Mouse (Mus musculus) forebrain, embryonic 14.5 days (tissue): ENCODE measurements at regions not wholly inside any gene's neighbourhood (a gene's known extent, or its start where the extent isn't known, plus 50 kb on each side); places are given as distances from the start of the nearest gene placed in this dataset.
"Not testable (repeated sequence)": the region's sequence is repeated elsewhere in the genome, so short reads cannot be mapped to it uniquely, and the experiment has no call there.

Experiments
- ATAC-seq: fragments of 200-750 bp; cut with Nextera tagmentation; 2 replicates; pipeline ENCODE4 v1.8.0; 2017; ENCODE audit warnings: mild to moderate bottlenecking, moderate library complexity
- DNase-seq: peaks from one replicate; pipeline ENCODE4 v3.0.0-alpha.2; 2015; ENCODE audit warnings: low spot score
- H3K27ac ChIP-seq: fragments of 300-500 bp; sonication (generic); 2 replicates; pipeline ENCODE4 v1.5.1; 2014; ENCODE audit warnings: low read depth, mild to moderate bottlenecking, control low read depth, low read length, moderate library complexity
- H3K27me3 ChIP-seq: fragments of 300-500 bp; sonication (generic); replicated peaks from 2 replicates; pipeline ENCODE4 v1.6.1; 2014; ENCODE audit warnings: low read length, control low read depth, mixed read lengths; ENCODE audit not compliant: control insufficient read depth, insufficient read depth
- H3K36me3 ChIP-seq: fragments of 300-500 bp; sonication (generic); 2 replicates; pipeline ENCODE4 v1.6.1; 2014; ENCODE audit warnings: low read length, control low read depth; ENCODE audit not compliant: control insufficient read depth, insufficient read depth
- H3K4me1 ChIP-seq: fragments of 300-500 bp; sonication (generic); 2 replicates; pipeline ENCODE4 v1.6.1; 2014; ENCODE audit warnings: antibody characterized with exemption, low read length, control low read depth; ENCODE audit not compliant: control insufficient read depth, insufficient read depth
- H3K4me2 ChIP-seq: fragments of 300-500 bp; sonication (generic); 2 replicates; pipeline ENCODE4 v1.6.1; 2014; ENCODE audit warnings: mild to moderate bottlenecking, control low read depth, low read length
- H3K4me3 ChIP-seq: fragments of 300-500 bp; sonication (generic); 2 replicates; pipeline ENCODE4 v1.5.1; 2014; ENCODE audit warnings: low read depth, low read length, control low read depth
- H3K9ac ChIP-seq: fragments of 300-500 bp; sonication (generic); 2 replicates; pipeline ENCODE4 v1.6.1; 2014; ENCODE audit warnings: mild to moderate bottlenecking, low read length, control low read depth, moderate library complexity
- H3K9me3 ChIP-seq: fragments of 300-500 bp; sonication (generic); replicated peaks from 2 replicates; pipeline ENCODE4 v1.6.1; 2016; ENCODE audit warnings: low read length, control low read depth, mixed read lengths; ENCODE audit not compliant: control insufficient read depth
- WGBS: fragments of 180-500 bp; shearing (Covaris S2); extraction: QIAGEN DNeasy Blood & Tissue Kit; methylation state at CpG from one replicate; pipeline ENCODE4 v1.1.7; 2014; 5-methylcytosine and 5-hydroxymethylcytosine counted together

- Histone ChIP-seq H3K4me2 (no peak overlapping the region), H3K27me3 (no peaks in the 10 kb centered on the region), H3K27ac (no peak overlapping the region), H3K4me1 (no peaks in the 10 kb centered on the region), H3K9ac (no peak overlapping the region), H3K36me3 (no peaks in the 10 kb centered on the region), H3K4me3 (no peak overlapping the region), H3K9me3 (no peaks in the 10 kb centered on the region)
- no peak for DNase-seq
- WGBS = 95% methylated on average over 22 of the region's 22 CpGs
- ATAC-seq = no peak
Observed at GRCm38 (mm10) chr9:11277810-11278209, 373.2 kb upstream of the Cntn5 start.

GRCm38 (mm10) chr9:11276966-11277365 is 372.4 kb upstream of the Cntn5 start:
- DNase-seq = no peak
- no peak overlapping the region for H3K4me2 ChIP-seq
- ATAC-seq = no peak
- H3K36me3 ChIP-seq = no peaks in the 10 kb centered on the region
- WGBS = 86% methylated on average over 4 of the region's 4 CpGs
- H3K9me3 ChIP-seq = no peaks in the 10 kb centered on the region
- H3K4me3 ChIP-seq = no peak overlapping the region
- H3K9ac ChIP-seq = no peak overlapping the region
- no peaks in the 10 kb centered on the region for H3K27me3 ChIP-seq
- no peaks in the 10 kb centered on the region for H3K4me1 ChIP-seq
- no peak overlapping the region for H3K27ac ChIP-seq

- Histone ChIP-seq H3K27ac (no peak overlapping the region), H3K4me2 (no peak overlapping the region), H3K9me3 (no peaks in the 10 kb centered on the region), H3K36me3 (no peaks in the 10 kb centered on the region), H3K4me3 (no peak overlapping the region), H3K27me3 (no peaks in the 10 kb centered on the region), H3K9ac (no peak overlapping the region), H3K4me1 (no peaks in the 10 kb centered on the region)
- WGBS = 84% methylated on average over 1 of the region's 1 CpGs
- ATAC-seq (no peak), DNase-seq (no peak)
Observed at GRCm38 (mm10) chr9:11256848-11257247, 352.3 kb upstream of the Cntn5 start.

GRCm38 (mm10) chr9:11206829-11207228 is 302.3 kb upstream of the Cntn5 start:
- no peak overlapping the region for H3K4me2 ChIP-seq
- ATAC-seq = peak; percentile 70; the same call in 1 of the 2 replicates
- no peak overlapping the region for H3K4me3 ChIP-seq
- no peaks in the 10 kb centered on the region for H3K4me1 ChIP-seq
- H3K9ac ChIP-seq = no peak overlapping the region
- no peaks in the 10 kb centered on the region for H3K27me3 ChIP-seq
- no peak overlapping the region for H3K27ac ChIP-seq
- 80% methylated on average over 6 of the region's 6 CpGs for WGBS
- peak; percentile 59 for DNase-seq
- H3K36me3 ChIP-seq = no peaks in the 10 kb centered on the region
- no peaks in the 10 kb centered on the region for H3K9me3 ChIP-seq

GRCm38 (mm10) chr9:11206267-11206666 is 301.7 kb upstream of the Cntn5 start:
- no peak for ATAC-seq
- Histone ChIP-seq H3K9me3 (no peaks in the 10 kb centered on the region), H3K27ac (no peak overlapping the region), H3K4me1 (no peaks in the 10 kb centered on the region), H3K9ac (no peak overlapping the region), H3K4me2 (no peak overlapping the region), H3K36me3 (no peaks in the 10 kb centered on the region), H3K27me3 (no peaks in the 10 kb centered on the region), H3K4me3 (no peak overlapping the region)
- no peak for DNase-seq

GRCm38 (mm10) chr9:11192183-11192582 is 287.6 kb upstream of the Cntn5 start:
- DNase-seq (no peak), ATAC-seq (no peak)
- no peaks in the 10 kb centered on the region for H3K4me1 ChIP-seq
- no peak overlapping the region for H3K4me2 ChIP-seq
- no peak overlapping the region for H3K9ac ChIP-seq
- H3K4me3 ChIP-seq = no peak overlapping the region
- H3K9me3 ChIP-seq = no peaks in the 10 kb centered on the region
- H3K27ac ChIP-seq = no peak overlapping the region
- WGBS = 9% methylated on average over 2 of the region's 2 CpGs
- no peaks in the 10 kb centered on the region for H3K27me3 ChIP-seq
- H3K36me3 ChIP-seq = no peaks in the 10 kb centered on the region

- Histone ChIP-seq H3K4me2 (no peak overlapping the region), H3K4me3 (no peak overlapping the region), H3K4me1 (no peaks in the 10 kb centered on the region), H3K9ac (no peak overlapping the region), H3K36me3 (no peaks in the 10 kb centered on the region), H3K27me3 (no peaks in the 10 kb centered on the region), H3K9me3 (no peaks in the 10 kb centered on the region), H3K27ac (no peak overlapping the region)
- DNase-seq = no peak
- ATAC-seq = no peak
- 88% methylated on average over 1 of the region's 1 CpGs for WGBS
Observed at GRCm38 (mm10) chr9:11145799-11146198, 241.2 kb upstream of the Cntn5 start.

GRCm38 (mm10) chr9:11126833-11127232 is 222.3 kb upstream of the Cntn5 start:
- Histone ChIP-seq H3K9me3 (no peaks in the 10 kb centered on the region), H3K4me2 (no peak overlapping the region), H3K4me3 (no peak overlapping the region), H3K4me1 (no peaks in the 10 kb centered on the region), H3K27me3 (no peaks in the 10 kb centered on the region), H3K9ac (no peak overlapping the region), H3K27ac (no peak overlapping the region), H3K36me3 (no peaks in the 10 kb centered on the region)
- DNase-seq (no peak), ATAC-seq (no peak)
- WGBS = 87% methylated on average over 4 of the region's 5 CpGs

- Histone ChIP-seq H3K27ac (no peak overlapping the region), H3K4me2 (no peak overlapping the region), H3K36me3 (no peaks in the 10 kb centered on the region), H3K9me3 (no peaks in the 10 kb centered on the region), H3K4me1 (no peaks in the 10 kb centered on the region), H3K9ac (no peak overlapping the region), H3K4me3 (no peak overlapping the region), H3K27me3 (no peaks in the 10 kb centered on the region)
- ATAC-seq (no peak), DNase-seq (no peak)
Observed at GRCm38 (mm10) chr9:11119153-11119552, 214.6 kb upstream of the Cntn5 start.

- H3K27ac ChIP-seq, H3K4me1 ChIP-seq, H3K27me3 ChIP-seq, H3K36me3 ChIP-seq, DNase-seq, H3K9me3 ChIP-seq, H3K4me3 ChIP-seq, H3K9ac ChIP-seq, ATAC-seq, H3K4me2 ChIP-seq: not testable (repeated sequence)
- WGBS = 80% methylated on average over 3 of the region's 3 CpGs
Observed at GRCm38 (mm10) chr9:11107828-11108227, 203.3 kb upstream of the Cntn5 start.
